ENCODE assay signal across 19 mouse cellular contexts in the genomic region with DNA sequence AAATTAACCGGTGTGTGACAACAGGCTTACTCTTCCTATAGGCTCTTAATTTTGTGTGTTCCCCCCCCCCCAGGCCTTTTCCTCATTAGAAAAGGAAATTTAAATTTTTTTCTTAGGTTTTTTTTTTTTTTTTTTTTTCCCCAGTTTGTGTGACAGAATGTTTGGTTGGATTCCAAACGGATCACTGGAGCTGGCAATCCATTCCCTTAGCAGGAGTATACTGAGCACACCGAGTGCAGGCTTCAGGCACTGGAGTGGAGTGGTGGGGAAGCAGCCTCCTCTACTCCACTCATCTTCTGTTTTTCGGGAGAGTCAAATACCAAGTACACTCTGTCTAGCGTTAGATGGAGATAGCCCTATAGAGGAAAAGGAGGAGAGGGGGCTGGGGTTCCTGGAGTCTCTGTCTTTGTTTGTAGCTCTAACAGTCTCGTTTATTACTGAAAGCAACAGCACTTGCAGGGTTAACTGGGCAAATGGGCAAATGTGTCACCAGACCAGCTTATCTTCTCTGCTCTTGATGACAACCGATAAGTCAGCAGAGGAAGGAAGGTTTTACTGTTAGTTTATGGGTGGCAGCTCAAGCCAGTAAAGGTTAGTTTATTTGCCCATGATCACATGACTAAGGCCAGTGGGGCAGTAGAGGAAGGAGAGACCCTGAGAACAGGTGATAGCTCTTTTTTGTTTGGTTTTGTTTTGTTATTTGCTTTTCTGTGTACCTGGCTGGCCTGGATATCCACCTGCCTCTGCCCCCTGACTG. TPM values are rescaled to one million over a fixed set of nuclear protein-coding genes. Genes with fewer than 3 reads are reported as not detected.
DNase-seq lines count a peak whose midpoint lies in the region; ATAC-seq and TF ChIP-seq lines count a peak whose summit lies in the region.
"Had no signal": no experiment of that assay in that cellular context is flagged by ENCODE, and none has a peak within 500 bp of the region (broad histone marks: within the 10 kb centered on the region; RNA-seq: fewer than 3 reads in every experiment).

No protein-coding gene starts in this region.

- TF ChIP-seq EP300 in liver, postnatal 0 days (IDR thresholded peaks at IDR 0.05; ENCODE audit: low read depth): no peak

- WGBS in cerebellum, adult 2 months: 35% methylated on average over 7 of the region's 7 CpGs
- 55% methylated on average over 7 of the region's 7 CpGs for WGBS in intestine, embryonic 16.5 days
- 52% methylated on average over 7 of the region's 7 CpGs for WGBS in liver, postnatal 0 days (ENCODE audit: insufficient replicate concordance)
- 74% methylated on average over 7 of the region's 7 CpGs for WGBS in forebrain, embryonic 15.5 days

- peaks cover 21% of the 10 kb centered on the region for H3K4me1 ChIP-seq in cerebellum, adult 2 months (ENCODE audit: control insufficient read depth, insufficient read depth, low read length)
- H3K4me1 ChIP-seq in G1E (ENCODE audit: insufficient read depth, low read depth, low read length): peaks cover 73% of the 10 kb centered on the region
- peaks cover 14% of the 10 kb centered on the region for H3K4me1 ChIP-seq in intestine, embryonic 16.5 days (ENCODE audit: control insufficient read depth, insufficient read depth, low read length)
- H3K4me1 ChIP-seq in liver, postnatal 0 days (ENCODE audit: insufficient read depth): peaks cover 65% of the 10 kb centered on the region
- peaks cover 22% of the 10 kb centered on the region for H3K4me1 ChIP-seq in forebrain, embryonic 15.5 days

- no peaks in the 10 kb centered on the region for H3K27me3 ChIP-seq in cerebellum, adult 2 months (ENCODE audit: control insufficient read depth, insufficient read depth, low read length)
- H3K27me3 ChIP-seq in G1E (ENCODE audit: insufficient read depth, low read length): no peaks in the 10 kb centered on the region
- H3K27me3 ChIP-seq in intestine, embryonic 16.5 days (replicated peaks; ENCODE audit: control insufficient read depth, insufficient read depth, low read length): no peaks in the 10 kb centered on the region
- H3K27me3 ChIP-seq in liver, postnatal 0 days (ENCODE audit: insufficient read depth, low read length): no peaks in the 10 kb centered on the region
- H3K27me3 ChIP-seq in forebrain, embryonic 15.5 days: no peaks in the 10 kb centered on the region
- H3K27me3 ChIP-seq: hindbrain, embryonic 12.5 days; limb, embryonic 13.5 days had no signal

- no peak overlapping the region for H3K9ac ChIP-seq in intestine, embryonic 16.5 days (ENCODE audit: low read depth, low read length)
- peak overlapping the region; percentile 35; the same call in 1 of the 2 replicates for H3K9ac ChIP-seq in liver, postnatal 0 days (replicated peaks)
- H3K9ac ChIP-seq in forebrain, embryonic 15.5 days (replicated peaks): no peak overlapping the region
- H3K9ac ChIP-seq: hindbrain, embryonic 12.5 days; limb, embryonic 13.5 days had no signal

- H3K4me2 ChIP-seq in intestine, embryonic 16.5 days (ENCODE audit: low read depth, low read length): no peak overlapping the region
- peak overlapping the region; percentile 16; the same call in 1 of the 2 replicates for H3K4me2 ChIP-seq in liver, postnatal 0 days (ENCODE audit: low read depth, low read length)
- no peak overlapping the region for H3K4me2 ChIP-seq in forebrain, embryonic 15.5 days (replicated peaks)
- H3K4me2 ChIP-seq: heart, embryonic 11.5 days; hindbrain, embryonic 12.5 days; limb, embryonic 13.5 days had no signal

- peak overlapping the region; percentile 45; the same call in 1 of the 2 replicates for H3K27ac ChIP-seq in cerebellum, adult 2 months (ENCODE audit: insufficient read depth, low read length)
- peak overlapping the region; percentile 60 for H3K27ac ChIP-seq in intestine, embryonic 16.5 days (ENCODE audit: low read length)
- peak overlapping the region; percentile 31; the same call in 1 of the 2 replicates for H3K27ac ChIP-seq in liver, postnatal 0 days (ENCODE audit: low read depth)
- no peak overlapping the region for H3K27ac ChIP-seq in forebrain, embryonic 15.5 days (replicated peaks)
- H3K27ac ChIP-seq: forebrain, embryonic 10.5 days; hindbrain, embryonic 12.5 days; limb, embryonic 13.5 days had no signal

- DNase-seq in cerebellum, adult 2 months: peak in 1 of 2 experiments; percentile 57
- no peak for DNase-seq in cerebellum, adult 8-10 months
- DNase-seq in G1E (ENCODE audit: low spot score): no peak
- no peak for DNase-seq in liver, postnatal 0 days
- no peak for DNase-seq in urinary bladder, postnatal 36 days (ENCODE audit: low spot score in 2 of 2)
- no peak for DNase-seq in kidney, postnatal 4 days
- DNase-seq: adrenal gland, adult 2 months; cerebellum, adult 11-12 months; heart, postnatal 10 days; kidney, adult 9 months; kidney, postnatal 36 days; retina, postnatal 1 day; thymus, postnatal 14 days had no signal

- no peaks in the 10 kb centered on the region for H3K9me3 ChIP-seq in G1E (replicated peaks)
- H3K9me3 ChIP-seq in intestine, embryonic 16.5 days (ENCODE audit: control insufficient read depth, low read length): no peaks in the 10 kb centered on the region
- H3K9me3 ChIP-seq in liver, postnatal 0 days (ENCODE audit: low read length): no peaks in the 10 kb centered on the region
- H3K9me3 ChIP-seq in forebrain, embryonic 15.5 days: no peaks in the 10 kb centered on the region
- H3K9me3 ChIP-seq: forebrain, embryonic 10.5 days; hindbrain, embryonic 12.5 days; limb, embryonic 13.5 days had no signal

- H3K4me3 ChIP-seq in cerebellum, adult 2 months (replicated peaks; ENCODE audit: insufficient read depth, low read depth, low read length): no peak overlapping the region
- H3K4me3 ChIP-seq in G1E (ENCODE audit: low read depth, low read length): peak overlapping the region; percentile 35; the same call in 1 of the 2 replicates
- no peak overlapping the region for H3K4me3 ChIP-seq in intestine, embryonic 16.5 days (ENCODE audit: low read length)
- no peak overlapping the region for H3K4me3 ChIP-seq in liver, postnatal 0 days (ENCODE audit: low read depth, low read length)
- H3K4me3 ChIP-seq in forebrain, embryonic 15.5 days: no peak overlapping the region
- H3K4me3 ChIP-seq: forebrain, embryonic 10.5 days; hindbrain, embryonic 12.5 days; limb, embryonic 13.5 days had no signal

- no peak for TF ChIP-seq CTCF in cerebellum, adult 2 months (IDR thresholded peaks at IDR 0.05; ENCODE audit: borderline replicate concordance, insufficient read depth, low read depth, low read length)
- TF ChIP-seq CTCF in G1E (IDR thresholded peaks at IDR 0.05; ENCODE audit: low read depth, low read length): no peak
- no peak for TF ChIP-seq CTCF in liver, postnatal 0 days (IDR thresholded peaks at IDR 0.05; ENCODE audit: low read depth)

- ATAC-seq in G1E (ENCODE audit: extremely low read depth, insufficient number of reproducible peaks, low FRiP score, poor library complexity, severe bottlenecking): no peak
- 0 out of 2 replicates have a peak, but pooled peaks have one; percentile 13 for ATAC-seq in intestine, embryonic 16.5 days
- ATAC-seq in liver, postnatal 0 days: no peak
- ATAC-seq in forebrain, embryonic 15.5 days (replicated peaks): no peak

- peaks cover 42% of the 10 kb centered on the region for H3K36me3 ChIP-seq in G1E (replicated peaks)
- no peaks in the 10 kb centered on the region for H3K36me3 ChIP-seq in intestine, embryonic 16.5 days (ENCODE audit: control insufficient read depth, insufficient read depth, low read length)
- H3K36me3 ChIP-seq in liver, postnatal 0 days (replicated peaks; ENCODE audit: insufficient read depth, low read length): 0 out of 2 replicates have a peak, but pooled peaks cover 3% of the 10 kb centered on the region
- H3K36me3 ChIP-seq in forebrain, embryonic 15.5 days: no peaks in the 10 kb centered on the region
- H3K36me3 ChIP-seq: limb, embryonic 13.5 days had no signal

- no peak for TF ChIP-seq POLR2A in cerebellum, adult 2 months (IDR thresholded peaks at IDR 0.05; ENCODE audit: borderline replicate concordance, insufficient read depth, low read length)

RNA-seq across cellular contexts. Expression of gene Ccdc12, which starts 4.7 kb away (rescaled TPM):
- polyA plus RNA-seq in cerebellum, adult 2 months (2012; rRNA removed): 98.5 and 102 TPM in 2 replicates
- total RNA-seq in G1E (2014; fragmentation: Nextera tagmentation) (36.2 TPM in 2 replicates), G1E (2017) (202 and 222 TPM in 2 replicates)
- polyA plus RNA-seq in G1E (2012): 331 and 365 TPM in 2 replicates
- polyA plus RNA-seq in intestine, embryonic 16.5 days (2015; fragmentation: Nextera tagmentation; extraction: Ambion mirVana): 168 and 188 TPM in 2 replicates
- polyA plus RNA-seq in liver, postnatal 0 days (2015; fragmentation: Nextera tagmentation; extraction: Ambion mirVana): 69.3 and 71.1 TPM in 2 replicates
- 120 and 130 TPM in 2 replicates for polyA plus RNA-seq in forebrain, embryonic 15.5 days (2015; fragmentation: Nextera tagmentation; extraction: Ambion mirVana)

RNA-seq across cellular contexts. Expression of gene Nbeal2, which starts 7.1 kb away (rescaled TPM):
- 16.8 and 19.1 TPM in 2 replicates for polyA plus RNA-seq in cerebellum, adult 2 months (2012; rRNA removed)
- total RNA-seq in G1E (2014; fragmentation: Nextera tagmentation): 26.1 and 37.4 TPM in 2 replicates
- 28.1 and 32.5 TPM in 2 replicates for total RNA-seq in G1E (2017)
- 56.7 and 64.7 TPM in 2 replicates for polyA plus RNA-seq in G1E (2012)
- polyA plus RNA-seq in intestine, embryonic 16.5 days (2015; fragmentation: Nextera tagmentation; extraction: Ambion mirVana): 4.0 and 4.2 TPM in 2 replicates
- polyA plus RNA-seq in liver, postnatal 0 days (2015; fragmentation: Nextera tagmentation; extraction: Ambion mirVana): 1.5 and 2.0 TPM in 2 replicates
- polyA plus RNA-seq in forebrain, embryonic 15.5 days (2015; fragmentation: Nextera tagmentation; extraction: Ambion mirVana): 2.1 and 2.4 TPM in 2 replicates

RNA-seq across cellular contexts. Expression of gene Nradd, which starts 36.8 kb away (rescaled TPM):
- 3.2 and 3.5 TPM in 2 replicates for polyA plus RNA-seq in cerebellum, adult 2 months (2012; rRNA removed)
- total RNA-seq in G1E (2014; fragmentation: Nextera tagmentation) (1.3 TPM in 1 of 2 replicates, not detected in the other), G1E (2017) (5.8 and 7.3 TPM in 2 replicates)
- 1.8 and 2.2 TPM in 2 replicates for polyA plus RNA-seq in G1E (2012)
- 25.7 and 28.4 TPM in 2 replicates for polyA plus RNA-seq in intestine, embryonic 16.5 days (2015; fragmentation: Nextera tagmentation; extraction: Ambion mirVana)
- 1.3 and 1.4 TPM in 2 replicates for polyA plus RNA-seq in liver, postnatal 0 days (2015; fragmentation: Nextera tagmentation; extraction: Ambion mirVana)
- 29.1 and 32.8 TPM in 2 replicates for polyA plus RNA-seq in forebrain, embryonic 15.5 days (2015; fragmentation: Nextera tagmentation; extraction: Ambion mirVana)
